ENCODE assay signal across 8 mouse cellular contexts in the genomic region with DNA sequence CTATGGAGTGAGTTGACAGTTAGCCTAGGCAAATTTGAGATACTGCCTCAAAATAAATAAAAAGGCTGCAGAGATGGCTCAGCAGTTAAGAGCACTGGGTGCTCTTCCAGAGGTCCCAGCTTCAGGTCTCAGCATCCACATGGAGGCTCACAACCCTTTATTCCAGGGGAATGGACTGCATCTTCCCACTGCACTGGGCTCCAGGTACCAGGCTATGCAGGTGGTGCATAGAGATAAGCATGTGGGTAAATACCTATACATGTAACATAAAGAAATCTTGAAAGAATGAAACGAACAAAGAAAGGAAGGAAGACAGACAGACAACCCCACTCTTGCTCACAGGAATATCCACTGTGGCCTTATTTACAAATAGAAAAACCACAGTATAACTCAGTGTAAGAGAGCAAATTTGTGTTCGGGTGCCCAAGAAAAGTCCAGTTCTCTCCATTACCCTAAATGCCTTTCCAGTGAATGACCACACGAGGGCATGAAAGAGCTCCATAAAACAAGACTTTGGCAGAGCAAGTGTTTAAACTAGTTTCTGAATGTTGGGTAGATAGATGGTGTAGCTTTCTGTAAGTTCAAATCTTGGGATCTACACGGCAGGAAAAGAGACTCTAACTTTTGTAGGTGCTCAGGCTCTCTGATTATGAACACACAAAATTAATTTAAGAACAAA. TPM values are rescaled to one million over a fixed set of nuclear protein-coding genes. Genes with fewer than 3 reads are reported as not detected.
DNase-seq lines count a peak whose midpoint lies in the region; TF ChIP-seq lines count a peak whose summit lies in the region.

No protein-coding gene starts in this region.

- intact Hi-C loops in gastrocnemius, adult 2 months (cut with DNase I): loop anchor here (1.0 to 5.0 kb wide), 2 partner anchors 34 to 69 kb away; no protein-coding TSS in a partner anchor

- H3K27ac ChIP-seq in gastrocnemius, adult 2 months: peak overlapping the region; percentile 24; the same call in 1 of the 2 replicates
- H3K27ac ChIP-seq in cortical plate, adult 2 months (ENCODE audit: insufficient read depth, low read length): no peak overlapping the region

- no peak for TF ChIP-seq POLR2A in cortical plate, adult 2 months (IDR thresholded peaks at IDR 0.05; ENCODE audit: extremely low read depth, insufficient read depth, low read length)

- TF ChIP-seq CTCF in gastrocnemius, adult 2 months (IDR thresholded peaks at IDR 0.05): peak; percentile 88
- TF ChIP-seq CTCF in cortical plate, adult 2 months (IDR thresholded peaks at IDR 0.05; ENCODE audit: extremely low read depth, insufficient read depth, low read length): peak; percentile 60

- H3K4me3 ChIP-seq in gastrocnemius, adult 2 months: no peak overlapping the region
- no peak overlapping the region for H3K4me3 ChIP-seq in cortical plate, adult 2 months (ENCODE audit: insufficient read depth, low read length)

- DNase-seq in gastrocnemius, adult 2 months: no peak
- DNase-seq in gastrocnemius, postnatal 25 days: no peak
- peak; percentile 41 to 56 for DNase-seq in right cerebral cortex, adult 2 months (ENCODE audit: low spot score in 2 of 2)
- DNase-seq in right cerebral cortex, postnatal 14 days: no peak
- peak; percentile 25 to 44 for DNase-seq in natural killer cell, adult 2 months (ENCODE audit: low spot score in 2 of 2)
- DNase-seq in kidney, adult 11 months: no peak
- no peak for DNase-seq in layer of hippocampus, postnatal 36 days

- H3K4me1 ChIP-seq in cortical plate, adult 2 months (ENCODE audit: control insufficient read depth, insufficient read depth, low read length): peaks cover 8% of the 10 kb centered on the region; the same call in 1 of the 2 replicates

RNA-seq across cellular contexts. Expression of a gene that starts 15.5 kb away (rescaled TPM):
- total RNA-seq in gastrocnemius, adult 2 months (2021): 10 to 100 TPM; 31.4 to 38.7 TPM
- 10 to 100 TPM; 44.5 to 66.1 TPM for total RNA-seq in gastrocnemius, postnatal 25 days (2021)
- 4.9 and 5.4 TPM in 2 replicates for polyA plus RNA-seq in cortical plate, adult 2 months (2012; rRNA removed)
- total RNA-seq in layer of hippocampus, postnatal 36 days (2021): 1 to 10 TPM; 4.1 to 5.8 TPM

RNA-seq across cellular contexts. Expression of a gene that starts 37.0 kb away (rescaled TPM):
- 10 to 100 TPM; 85.7 to 97.4 TPM for total RNA-seq in gastrocnemius, adult 2 months (2021)
- 100 to 1,000 TPM in 1 of 2 experiments, 10 to 100 TPM in 1; 86.8 to 101 TPM for total RNA-seq in gastrocnemius, postnatal 25 days (2021)
- 91.6 and 109 TPM in 2 replicates for polyA plus RNA-seq in cortical plate, adult 2 months (2012; rRNA removed)
- 100 to 1,000 TPM; 112 to 113 TPM for total RNA-seq in layer of hippocampus, postnatal 36 days (2021)

Comparison
In these comparisons a context has a peak if more than half of its experiments do, and no peak if none do; other contexts are left out.
1. DNase-seq: peak in right cerebral cortex, adult 2 months (2 of 2) and natural killer cell, adult 2 months (2 of 2); none in gastrocnemius, adult 2 months (single experiment), gastrocnemius, postnatal 25 days (single experiment), right cerebral cortex, postnatal 14 days (single experiment), kidney, adult 11 months (single experiment) and layer of hippocampus, postnatal 36 days (0 of 2).
2. RNA of a gene that starts 15.5 kb away (total RNA-seq): 44.5 to 66.1 TPM in gastrocnemius, postnatal 25 days and 31.4 to 38.7 TPM in gastrocnemius, adult 2 months; 4.1 to 5.8 TPM in layer of hippocampus, postnatal 36 days; every median in the first group is over 4 times any median in the second.